Mouse (Mus musculus) cerebellum, postnatal 4 days (tissue): ENCODE measurements around the gene Cdk5r1.

Experiments used
- DNase-seq, 2 experiments: peaks; one replicate each; pipeline ENCODE4 v3.0.0; 2022; ENCODE audit warnings: low spot score in 2 of 2, mixed read lengths in 1 of 2

Gene Cdk5r1

DNA sequence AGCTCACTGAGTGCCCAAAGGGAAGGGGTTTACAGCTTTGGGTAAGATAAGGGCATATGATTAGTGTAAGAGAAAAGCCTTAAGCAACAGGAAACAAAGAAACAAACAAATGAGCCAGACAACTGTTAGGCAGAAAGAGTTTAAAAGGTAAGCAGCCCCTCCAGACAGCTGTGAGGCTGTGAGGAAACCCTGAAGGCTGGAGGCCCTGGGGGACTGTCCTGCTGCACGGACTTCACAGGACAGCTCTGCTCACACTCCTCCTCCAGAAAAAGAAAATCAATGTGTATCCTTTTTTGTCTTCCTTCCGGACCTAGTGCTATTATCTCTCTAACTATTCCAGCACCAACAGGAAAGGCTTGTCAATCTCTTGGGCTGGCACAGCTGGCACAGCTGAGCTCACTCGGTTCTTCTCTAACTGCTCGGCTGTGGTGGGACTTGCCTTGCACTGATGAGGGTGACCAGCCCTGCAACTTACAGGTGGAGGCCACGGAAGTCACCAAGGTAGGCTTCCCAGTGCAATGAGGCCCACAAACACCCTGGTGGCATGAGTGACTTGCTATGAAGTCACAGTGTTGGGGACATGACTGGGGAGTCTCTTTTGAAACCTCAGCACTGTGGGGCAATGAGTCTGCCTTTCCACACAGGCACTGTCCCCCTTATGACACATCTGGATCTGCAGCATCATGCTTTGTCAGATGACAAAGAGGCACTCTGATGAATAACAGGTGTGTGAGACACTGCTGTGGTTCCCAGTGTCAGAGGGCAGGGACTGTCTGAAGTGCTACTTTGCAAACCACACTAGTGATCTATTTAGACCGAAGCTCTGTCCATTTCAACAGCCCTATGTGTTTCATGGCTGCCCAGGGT is 27.9 kb downstream of the Cdk5r1 start:
- no peak for DNase-seq

- no peak for DNase-seq
Measured at GRCm38 (mm10) chr11:80505581-80505980, 28.8 kb downstream of the Cdk5r1 start.

GRCm38 (mm10) chr11:80506483-80506882 is 29.7 kb downstream of the Cdk5r1 start:
- DNase-seq = no peak

DNA sequence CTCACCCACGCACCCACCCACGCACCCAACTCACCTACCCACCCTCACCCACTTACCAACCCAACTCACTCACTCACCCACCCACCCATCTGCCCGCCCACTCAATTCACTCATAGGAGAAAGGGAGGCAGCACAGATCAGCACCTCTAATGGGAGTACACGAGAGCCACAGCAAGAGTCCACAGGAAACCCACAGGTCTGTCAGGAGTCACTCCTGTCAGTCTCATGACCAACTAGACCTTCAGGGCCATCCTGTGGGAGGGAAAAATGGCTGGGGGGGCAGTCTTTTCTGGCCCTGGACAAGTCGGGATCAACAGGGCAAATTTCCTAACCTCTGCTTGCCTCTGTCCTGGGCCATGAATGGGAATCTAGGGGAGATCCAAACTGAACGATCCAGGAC is 31.0 kb downstream of the Cdk5r1 start:
- DNase-seq = no peak

- no peak for DNase-seq
Measured at GRCm38 (mm10) chr11:80508361-80509175, 31.7 kb downstream of the Cdk5r1 start.

DNA sequence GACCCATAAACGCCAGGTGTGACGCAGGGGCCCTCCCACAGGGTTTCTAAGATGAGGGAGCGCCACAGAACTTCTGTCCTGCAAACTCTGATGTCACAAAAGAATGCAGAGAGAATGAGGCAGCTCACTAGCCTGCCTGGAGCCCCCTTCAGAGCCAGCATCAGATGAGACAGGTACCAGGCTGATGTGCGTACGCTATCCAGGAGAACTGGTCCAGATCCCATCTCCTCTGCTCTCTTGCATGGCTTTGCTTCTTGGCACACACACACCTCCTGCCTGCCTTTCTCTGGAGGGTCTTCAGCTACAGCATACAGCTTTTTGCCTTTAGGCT is 32.3 kb downstream of the Cdk5r1 start:
- no peak for DNase-seq

DNA sequence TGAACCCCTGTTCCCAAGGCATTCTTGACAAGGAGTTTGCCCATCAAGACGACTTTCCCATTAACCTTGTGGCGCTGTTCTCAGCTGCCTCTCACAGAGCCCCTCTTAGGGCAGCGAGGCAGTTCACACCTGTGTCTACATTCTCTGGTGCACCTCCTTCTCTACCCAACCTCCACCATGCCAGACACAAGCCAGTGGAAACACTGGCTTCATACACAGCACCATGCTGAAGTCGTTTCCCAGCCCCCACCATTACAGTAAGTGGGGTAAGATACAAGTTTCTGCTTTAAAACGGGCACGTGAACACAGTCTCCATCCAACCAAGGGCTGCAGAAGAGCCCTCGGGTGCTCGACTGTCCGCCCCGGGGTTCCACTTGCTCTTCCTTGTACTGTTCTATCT is 33.3 kb downstream of the Cdk5r1 start:
- no peak for DNase-seq

GRCm38 (mm10) chr11:80512313-80513056 is 35.7 kb downstream of the Cdk5r1 start:
- DNase-seq = no peak

GRCm38 (mm10) chr11:80513796-80514195 is 37.0 kb downstream of the Cdk5r1 start:
- DNase-seq = no peak

DNA sequence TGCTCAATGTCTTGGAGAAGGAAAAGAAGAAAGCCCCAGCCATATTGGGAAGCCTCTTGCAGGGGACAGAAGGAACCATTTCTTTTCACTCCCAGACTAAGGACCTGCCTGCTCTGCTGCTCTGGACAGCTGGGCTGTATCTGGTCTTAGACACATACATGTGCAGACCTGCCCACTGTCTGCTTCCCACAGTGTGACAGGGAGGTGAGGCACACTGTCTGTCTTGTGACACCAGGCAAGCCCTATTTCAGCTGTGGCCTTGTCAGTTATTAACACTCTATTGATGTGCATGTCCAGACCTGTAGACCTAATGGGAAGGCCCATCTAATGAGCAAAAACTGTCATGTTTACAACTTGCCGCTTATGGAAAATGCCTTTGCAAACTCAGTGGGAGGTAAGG is 38.5 kb downstream of the Cdk5r1 start:
- DNase-seq = no peak

DNA sequence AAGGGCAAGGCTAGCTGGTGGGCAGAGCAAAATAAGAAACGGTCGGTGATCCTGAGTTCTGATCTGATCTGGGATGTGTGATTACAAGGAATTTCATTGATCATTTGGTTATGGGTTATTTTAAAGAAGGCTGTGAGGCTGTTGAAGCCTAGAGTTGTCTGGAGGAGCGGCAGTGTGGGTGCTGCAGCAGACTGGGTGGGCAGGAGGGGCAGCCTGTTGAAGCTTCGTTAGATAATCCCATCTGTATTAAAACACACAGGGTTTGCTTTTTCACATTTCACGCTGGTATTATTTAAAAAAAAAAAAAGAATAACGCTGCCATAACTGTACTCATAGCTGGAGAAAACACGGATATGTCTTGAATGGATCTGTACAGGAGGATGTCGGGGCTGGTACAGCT is 39.1 kb downstream of the Cdk5r1 start:
- DNase-seq = no peak

- peak in 1 of 2 experiments; percentile 62 for DNase-seq
Measured at GRCm38 (mm10) chr11:80518421-80519367, 41.9 kb downstream of the Cdk5r1 start.

DNA sequence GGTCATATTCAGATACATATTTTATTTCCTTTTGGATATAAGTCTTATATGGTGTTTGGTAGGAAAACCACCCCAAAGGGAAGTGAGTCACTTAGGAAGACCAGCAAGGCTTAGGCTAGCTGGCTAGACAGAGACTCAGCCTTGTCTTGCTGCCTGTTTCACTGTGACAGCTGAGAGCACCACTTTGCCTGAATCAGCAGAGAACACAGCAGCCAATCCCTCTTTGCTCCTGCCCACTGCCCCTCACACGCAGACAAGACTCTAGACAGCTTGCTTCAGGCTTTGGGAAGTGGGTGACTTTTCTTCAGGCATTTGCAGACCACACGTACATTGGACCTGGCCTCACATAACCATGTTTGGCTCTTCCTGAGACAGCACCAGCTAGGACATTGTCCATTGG is 44.3 kb downstream of the Cdk5r1 start:
- DNase-seq = no peak

DNA sequence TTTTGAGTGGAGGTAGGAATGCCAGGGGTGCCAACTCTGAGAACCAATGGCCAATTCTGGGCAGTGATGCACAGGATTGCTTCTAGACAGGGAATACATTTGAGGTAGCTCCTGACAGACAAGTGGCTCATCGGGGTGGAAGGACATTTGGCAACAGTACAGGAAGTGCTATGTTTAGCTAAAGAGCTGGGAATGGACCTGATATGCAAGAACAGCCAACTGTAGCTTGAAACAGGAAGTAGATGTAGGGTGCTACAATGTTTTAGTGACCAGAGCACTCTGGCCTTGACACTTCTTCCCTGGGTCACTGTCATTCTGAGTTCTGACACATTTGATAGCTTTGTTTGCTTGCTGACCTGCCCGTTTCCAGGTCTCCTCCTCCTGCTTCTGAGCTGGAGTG is 46.0 kb downstream of the Cdk5r1 start:
- DNase-seq = no peak

- DNase-seq = no peak
Measured at GRCm38 (mm10) chr11:80523410-80523809, 46.6 kb downstream of the Cdk5r1 start.

DNA sequence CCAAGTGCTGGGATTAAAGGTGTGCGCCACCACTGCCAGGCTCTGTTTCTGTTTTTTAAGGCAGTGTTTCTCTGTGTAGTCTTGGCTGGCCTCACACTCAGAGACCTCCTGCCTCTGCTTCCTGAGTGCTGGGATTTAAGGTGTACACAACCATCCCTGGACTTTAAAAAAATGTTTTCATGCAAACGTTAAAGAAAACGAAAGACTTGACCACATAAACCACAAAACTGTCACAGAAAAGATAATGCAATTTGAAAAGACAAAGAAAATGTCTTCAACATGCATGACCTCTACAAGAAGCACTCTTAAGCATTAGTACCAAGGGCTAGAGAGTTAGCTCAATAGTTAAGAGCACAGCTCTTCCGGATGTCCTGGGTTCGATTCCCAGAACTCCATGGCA is 47.4 kb downstream of the Cdk5r1 start:
- DNase-seq = no peak

GRCm38 (mm10) chr11:80527697-80528096 is 50.9 kb downstream of the Cdk5r1 start:
- DNase-seq = no peak

- no peak for DNase-seq
Measured at GRCm38 (mm10) chr11:80529149-80529548, 52.3 kb downstream of the Cdk5r1 start.
